Mouse (Mus musculus) testis, postnatal 14 days (tissue): ENCODE measurements at regions not wholly inside any gene's neighbourhood (a gene's known extent, or its start where the extent isn't known, plus 50 kb on each side); places are given as distances from the start of the nearest gene placed in this dataset.

ENCODE experiments used
- DNase-seq: peaks from one replicate; pipeline ENCODE4 v3.0.0; 2021; ENCODE audit warnings: low spot score

- no peak for DNase-seq
Measured at GRCm38 (mm10) chr3:52702962-52703361, 314.1 kb downstream of the Cog6 start.

DNA sequence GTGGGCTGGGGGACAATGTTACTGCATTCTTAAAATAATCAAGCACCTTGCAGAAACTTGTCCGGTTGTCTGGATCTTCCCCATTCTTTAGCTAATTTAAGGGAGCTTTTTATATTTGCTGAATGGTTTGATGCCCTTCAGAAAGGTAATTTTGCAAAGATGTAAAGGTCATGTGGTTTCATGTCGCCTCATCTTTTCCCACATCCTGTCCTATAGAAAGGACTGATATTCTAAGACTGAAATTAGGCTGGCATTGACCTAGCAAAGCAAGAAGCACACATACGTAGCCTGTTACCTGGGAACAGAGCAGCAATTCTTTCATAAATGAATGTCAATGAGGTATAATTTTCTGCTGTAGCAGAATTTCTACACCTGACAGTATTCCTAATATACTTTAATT is 315.4 kb downstream of the Cog6 start:
- no peak for DNase-seq

DNA sequence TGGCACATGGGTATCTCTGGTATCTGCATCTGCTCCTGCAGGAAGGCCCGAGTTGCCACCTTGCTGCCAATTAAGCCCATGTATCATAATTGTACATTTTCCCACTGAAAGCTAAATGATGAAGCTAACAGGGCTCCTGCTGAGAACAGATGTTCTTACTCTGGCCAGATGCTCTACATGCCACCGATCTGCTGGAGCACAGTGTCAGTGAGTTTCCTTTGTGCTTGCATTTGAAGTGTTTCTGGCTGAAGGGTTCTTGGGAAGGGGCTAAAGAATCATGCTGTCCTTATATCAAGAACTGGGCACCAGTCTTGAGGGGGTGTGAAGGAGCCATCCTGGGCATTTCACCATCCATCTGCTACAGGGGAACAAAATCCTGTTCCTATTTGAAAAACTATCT is 323.2 kb downstream of the Cog6 start:
- no peak for DNase-seq

DNA sequence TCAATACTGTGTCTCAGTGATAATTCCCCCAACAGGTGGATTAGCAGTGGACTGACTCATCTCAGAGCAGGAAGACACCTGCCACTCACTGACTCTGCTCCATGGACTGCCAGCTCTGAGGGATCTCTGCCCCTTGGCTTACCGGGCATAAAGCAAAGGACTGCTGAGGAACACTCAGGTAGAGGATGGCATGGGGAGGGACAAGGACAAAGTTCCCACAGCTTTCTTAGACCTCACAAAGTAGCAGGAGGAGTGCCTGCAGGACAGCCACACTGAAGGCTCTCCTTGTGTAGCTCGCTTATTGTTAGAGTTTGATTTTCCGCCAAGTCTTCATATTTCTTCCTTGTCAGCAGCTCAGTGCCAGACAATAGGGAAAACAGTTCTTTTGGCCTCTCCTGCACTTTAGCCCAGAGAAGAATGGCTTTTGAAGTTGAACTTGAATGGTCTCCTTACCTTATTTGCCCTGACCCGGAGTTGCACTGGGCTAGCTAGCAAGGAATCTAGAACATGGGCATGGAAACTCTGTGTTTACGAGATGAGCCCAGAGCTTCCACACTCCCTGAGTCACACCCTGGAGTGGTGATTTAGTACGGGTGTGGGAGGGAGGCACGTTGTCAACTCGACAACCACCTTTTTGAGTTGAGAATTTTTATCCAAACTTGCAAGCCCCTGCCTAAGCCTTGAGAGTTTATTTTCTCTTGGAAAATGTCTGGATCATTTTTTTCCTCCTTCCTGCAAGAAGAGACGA is 331.4 kb downstream of the Cog6 start:
- no peak for DNase-seq

- DNase-seq, result no peak
Measured at GRCm38 (mm10) chr3:52680824-52681388, 336.1 kb downstream of the Cog6 start.

GRCm38 (mm10) chr3:52676886-52677670 is 340.0 kb downstream of the Cog6 start:
- no peak for DNase-seq

- DNase-seq, result no peak
Measured at GRCm38 (mm10) chr3:52670628-52671028, 346.4 kb downstream of the Cog6 start.

DNA sequence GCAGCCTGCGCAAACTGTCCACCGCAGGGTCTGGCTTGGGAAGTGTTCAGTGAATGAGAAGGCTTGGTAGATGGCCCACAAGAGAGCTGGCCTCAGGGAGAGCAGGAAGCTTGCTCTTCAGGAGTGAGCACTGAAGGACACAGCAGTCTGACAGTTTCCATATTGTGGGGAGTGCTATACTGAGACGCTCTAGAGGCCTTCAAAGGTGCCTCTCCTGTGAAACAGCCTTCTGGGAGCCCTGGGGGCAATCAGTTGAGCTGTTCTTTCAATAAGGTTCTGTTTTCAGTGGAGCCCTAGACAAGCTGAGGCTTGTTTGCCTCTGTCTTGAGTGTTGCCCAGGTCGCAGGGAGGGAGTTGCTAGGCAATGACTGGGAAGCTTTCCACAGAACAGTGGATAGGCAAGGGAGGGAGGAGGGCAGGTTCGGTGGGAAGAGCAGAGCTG is 353.9 kb downstream of the Cog6 start:
- DNase-seq, result no peak

- DNase-seq, result no peak
Measured at GRCm38 (mm10) chr3:52662164-52662908, 354.7 kb downstream of the Cog6 start.

DNA sequence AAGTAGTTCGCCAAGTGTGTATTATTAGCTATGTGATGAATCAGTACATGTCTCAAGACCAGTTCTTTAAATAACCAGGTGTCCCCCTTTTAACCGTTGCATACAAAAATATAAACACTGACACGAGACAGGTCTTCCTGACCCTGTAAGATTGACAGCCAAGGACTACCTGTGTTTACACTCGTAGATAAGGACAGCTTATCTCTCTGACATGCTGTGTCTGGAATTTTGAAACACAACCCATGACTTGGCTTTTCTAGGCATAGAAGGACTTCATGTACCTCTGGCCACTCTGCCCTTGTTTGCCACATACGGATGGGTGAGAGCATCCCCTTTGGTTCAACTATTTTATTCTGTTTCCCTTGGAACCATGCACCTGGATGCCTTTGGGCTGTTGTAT is 364.0 kb downstream of the Cog6 start:
- no peak for DNase-seq

DNA sequence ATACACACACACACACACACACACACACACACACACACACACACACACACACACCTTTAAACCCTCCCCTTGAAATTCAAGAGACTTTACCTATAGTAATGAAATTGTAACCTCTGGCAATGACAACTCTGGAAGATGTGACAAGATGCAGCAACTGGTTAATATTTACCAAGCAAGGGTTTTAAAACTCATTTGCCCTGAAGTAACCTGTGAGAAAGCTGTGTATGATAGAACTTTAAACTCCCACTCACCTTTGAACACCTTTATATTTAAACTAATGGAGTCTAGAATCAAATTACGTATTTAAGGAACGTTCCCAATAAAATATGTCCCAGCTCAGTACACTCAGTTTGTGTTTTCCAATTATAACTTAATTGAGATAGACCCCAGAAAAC is 364.6 kb downstream of the Cog6 start:
- no peak for DNase-seq

- no peak for DNase-seq
Measured at GRCm38 (mm10) chr3:52651862-52652475, 365.1 kb downstream of the Cog6 start.

DNA sequence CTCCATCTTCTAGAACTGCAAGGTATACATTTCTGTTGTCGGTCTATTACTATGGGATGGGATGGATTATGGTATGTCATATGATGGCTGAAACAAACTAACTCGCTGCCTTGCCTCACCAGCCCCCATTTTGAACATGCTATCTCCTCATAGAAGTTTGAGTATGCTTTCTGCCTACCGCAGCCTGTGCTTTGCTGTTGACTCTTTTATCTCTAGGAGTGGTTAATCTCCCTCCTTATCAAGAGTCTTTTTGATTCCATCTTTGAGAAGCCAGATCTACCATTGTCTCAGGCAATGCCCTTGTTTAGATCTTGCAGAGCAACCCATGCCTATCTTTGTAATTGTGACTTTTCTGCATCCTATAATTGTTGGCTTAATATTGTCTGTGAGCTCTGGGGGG is 367.0 kb downstream of the Cog6 start:
- DNase-seq, result no peak

- no peak for DNase-seq
Measured at GRCm38 (mm10) chr3:52648836-52649500, 368.1 kb downstream of the Cog6 start.

- DNase-seq, result no peak
Measured at GRCm38 (mm10) chr3:52647900-52648299, 369.1 kb downstream of the Cog6 start.

DNA sequence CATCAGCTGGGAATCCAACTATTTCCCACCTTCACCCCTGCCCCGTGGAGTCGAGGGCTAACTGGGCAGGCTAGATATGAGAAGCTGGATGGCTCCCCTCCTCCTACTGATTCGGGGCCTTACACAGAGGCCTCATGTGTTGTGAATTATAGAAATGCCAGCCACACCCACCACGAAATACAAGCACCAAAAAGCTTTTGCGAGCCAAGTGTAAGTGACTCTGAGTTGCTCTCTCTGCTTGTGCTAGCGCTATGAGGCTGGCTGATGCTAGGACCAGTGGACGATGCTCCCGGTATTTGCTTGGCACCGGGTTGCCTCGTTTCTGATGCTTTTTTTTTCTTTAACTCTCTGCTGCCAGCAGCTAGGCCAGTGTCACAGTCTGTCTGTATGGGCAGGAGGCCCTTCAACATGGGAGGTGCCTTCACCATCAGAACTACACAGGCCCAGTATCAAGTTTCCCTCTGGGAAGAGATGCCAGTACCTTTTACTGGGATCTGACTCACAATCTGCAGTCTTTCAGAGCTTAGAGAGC is 369.8 kb downstream of the Cog6 start:
- DNase-seq, result no peak

GRCm38 (mm10) chr3:52645156-52645555 is 371.9 kb downstream of the Cog6 start:
- DNase-seq, result no peak

DNA sequence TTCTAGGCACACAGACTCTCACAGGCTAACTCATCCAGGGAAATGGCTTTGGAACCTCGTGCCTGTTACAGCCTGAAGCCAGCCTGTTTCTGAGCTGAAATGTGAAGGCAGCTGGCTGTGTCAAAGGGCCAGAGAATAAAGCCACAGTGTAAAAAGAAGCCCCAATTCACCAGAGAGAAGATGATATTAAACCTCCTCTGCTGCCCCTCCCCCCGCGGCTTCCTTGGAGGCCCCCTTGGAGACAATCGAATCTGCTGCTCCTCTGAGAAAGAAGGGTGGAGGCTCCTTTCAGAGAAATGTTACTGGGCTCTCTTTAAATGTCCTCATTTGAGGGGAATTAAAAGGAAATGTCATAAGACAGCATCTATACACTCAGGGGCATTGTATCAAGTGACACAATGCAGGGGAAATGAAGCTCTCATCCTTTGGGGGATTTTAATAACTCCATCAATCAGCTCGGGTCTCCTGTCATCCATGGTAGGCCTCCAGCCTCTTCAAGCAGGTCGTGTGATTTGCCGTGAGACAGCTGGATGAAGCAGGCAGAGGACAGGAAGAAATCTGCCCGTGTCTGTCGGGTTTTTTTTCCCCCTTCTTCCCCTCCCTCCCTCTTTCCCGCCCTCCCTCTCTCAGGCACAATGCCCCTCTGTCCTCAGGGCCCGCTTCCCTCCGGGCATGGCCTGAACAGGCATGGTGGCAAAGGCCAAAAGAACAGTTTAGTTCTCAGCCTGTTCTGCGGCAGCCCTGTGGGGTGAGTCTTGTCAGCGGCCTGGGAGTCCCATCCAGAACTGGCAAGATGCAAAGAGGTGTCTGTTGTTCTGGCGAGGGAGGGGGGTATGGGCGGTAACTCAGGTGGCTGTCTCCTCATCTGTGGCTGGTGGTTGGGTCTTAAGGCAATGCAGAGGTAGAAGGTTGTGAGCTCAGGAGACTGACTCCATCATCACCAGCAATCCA is 372.6 kb downstream of the Cog6 start:
- DNase-seq, result no peak

- no peak for DNase-seq
Measured at GRCm38 (mm10) chr3:52643796-52644177, 373.2 kb downstream of the Cog6 start.

GRCm38 (mm10) chr3:52643100-52643551 is 373.9 kb downstream of the Cog6 start:
- DNase-seq, result no peak
